Comparison of ENCODE assay signal across 32 mouse cellular contexts in genomic region chr19:56355201-56355600, GRCm38 (mm10). TPM values are rescaled to one million over a fixed set of nuclear protein-coding genes. Genes with fewer than 3 reads are reported as not detected.
"Had no signal": no experiment of that assay in that cellular context is flagged by ENCODE, and none has a peak within 500 bp of the region (broad histone marks: within the 10 kb centered on the region; RNA-seq: fewer than 3 reads in every experiment).

No protein-coding gene starts in this region.

- ATAC-seq: hindbrain, embryonic 16.5 days; hindbrain, postnatal 0 days; inflammation-experienced regulatory T-cells, adult 6 months; intestine, embryonic 15.5 days; intestine, embryonic 16.5 days; intestine, postnatal 0 days had no signal

- H3K27me3 ChIP-seq: heart, embryonic 13.5 days; heart, embryonic 15.5 days; hindbrain, embryonic 13.5 days; hindbrain, embryonic 15.5 days; intestine, embryonic 15.5 days; kidney, embryonic 15.5 days had no signal

- H3K9me3 ChIP-seq: heart, embryonic 15.5 days; hindbrain, embryonic 10.5 days; hindbrain, embryonic 12.5 days; hindbrain, embryonic 13.5 days; hindbrain, embryonic 15.5 days; intestine, embryonic 15.5 days had no signal

- H3K9ac ChIP-seq: heart, embryonic 13.5 days; heart, embryonic 15.5 days; hindbrain, embryonic 12.5 days; hindbrain, embryonic 13.5 days; hindbrain, embryonic 14.5 days; hindbrain, embryonic 15.5 days; intestine, embryonic 15.5 days; kidney, embryonic 15.5 days had no signal

- H3K4me2 ChIP-seq: heart, embryonic 13.5 days; heart, embryonic 15.5 days; hindbrain, embryonic 12.5 days; hindbrain, embryonic 13.5 days; hindbrain, embryonic 14.5 days; hindbrain, embryonic 15.5 days; intestine, embryonic 15.5 days; kidney, embryonic 15.5 days had no signal

- H3K4me3 ChIP-seq: heart, embryonic 13.5 days; heart, embryonic 15.5 days; hindbrain, embryonic 10.5 days; hindbrain, embryonic 12.5 days; hindbrain, embryonic 13.5 days; hindbrain, embryonic 15.5 days; intestine, embryonic 15.5 days; kidney, embryonic 15.5 days; layer of hippocampus, adult 2 months; left cerebral cortex, adult 2 months had no signal

- H3K27ac ChIP-seq: heart, embryonic 13.5 days; heart, embryonic 15.5 days; hindbrain, embryonic 10.5 days; hindbrain, embryonic 12.5 days; hindbrain, embryonic 13.5 days; hindbrain, embryonic 14.5 days; hindbrain, embryonic 15.5 days; hindbrain, postnatal 0 days; intestine, embryonic 15.5 days; kidney, embryonic 15.5 days; kidney, postnatal 0 days; layer of hippocampus, adult 2 months; left cerebral cortex, adult 2 months had no signal

- H3K36me3 ChIP-seq: hindbrain, embryonic 10.5 days; hindbrain, embryonic 12.5 days; hindbrain, embryonic 13.5 days; hindbrain, embryonic 15.5 days; intestine, embryonic 15.5 days; kidney, embryonic 15.5 days had no signal

- DNase-seq: heart, postnatal 10 days; heart, postnatal 36 days; heart, postnatal 4 days; kidney, adult 11 months; kidney, adult 18-20 months; kidney, adult 2 months; kidney, adult 8-10 months; kidney, adult 9 months; kidney, postnatal 10 days; kidney, postnatal 14 days; kidney, postnatal 25 days; kidney, postnatal 36 days; kidney, postnatal 4 days; layer of hippocampus, adult 9-11 months; layer of hippocampus, postnatal 36 days had no signal

RNA-seq across cellular contexts. Expression of gene Nrap, which starts 34.6 kb away (rescaled TPM):
- polyA plus RNA-seq: inflammation-experienced regulatory T-cells, adult 6 months had no signal
